Mouse (Mus musculus): ENCODE results near the gene Ifnk. TPM values are rescaled to one million over a fixed set of nuclear protein-coding genes. Genes with fewer than 3 reads are reported as not detected.

Ifnk gene
- total RNA-seq, 2 experiments from 2014 or later = not detected

DNA sequence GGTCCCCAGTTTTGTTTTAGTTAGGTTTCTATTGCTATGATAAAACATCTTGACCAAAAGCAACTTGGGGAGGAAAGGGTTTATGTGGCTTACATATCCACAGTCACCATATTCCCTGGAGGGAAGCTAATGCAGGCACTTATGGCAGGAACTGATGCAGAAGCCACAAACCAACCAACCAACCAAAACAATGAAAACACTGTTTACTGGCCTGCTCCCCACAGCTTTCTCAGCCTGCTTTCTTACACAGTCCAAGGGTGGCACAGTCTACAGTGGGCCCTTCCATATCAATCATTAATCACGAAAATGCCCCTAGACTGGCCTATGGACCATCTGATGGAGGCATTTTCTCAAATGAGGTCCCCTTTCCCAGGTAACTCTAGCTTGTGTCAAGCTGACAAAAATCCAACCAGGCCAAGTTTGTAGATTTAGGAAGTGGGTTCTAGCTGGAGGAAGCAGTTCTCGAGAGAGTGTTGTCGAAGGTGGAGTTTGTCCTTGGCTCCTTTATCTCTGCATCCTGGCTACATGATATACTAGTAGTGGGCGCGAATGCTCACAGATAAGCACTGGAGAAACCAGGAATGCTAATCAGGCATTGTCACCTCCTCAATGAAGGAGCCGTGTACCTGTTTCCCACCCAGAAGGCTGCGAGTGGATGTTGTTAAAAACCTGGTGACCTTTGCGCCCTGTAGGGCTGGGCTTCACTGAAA lies 35.9 kb downstream of the Ifnk start:
- DNase-seq (ENCODE audit: low spot score in 2 of 2) = no peak

DNA sequence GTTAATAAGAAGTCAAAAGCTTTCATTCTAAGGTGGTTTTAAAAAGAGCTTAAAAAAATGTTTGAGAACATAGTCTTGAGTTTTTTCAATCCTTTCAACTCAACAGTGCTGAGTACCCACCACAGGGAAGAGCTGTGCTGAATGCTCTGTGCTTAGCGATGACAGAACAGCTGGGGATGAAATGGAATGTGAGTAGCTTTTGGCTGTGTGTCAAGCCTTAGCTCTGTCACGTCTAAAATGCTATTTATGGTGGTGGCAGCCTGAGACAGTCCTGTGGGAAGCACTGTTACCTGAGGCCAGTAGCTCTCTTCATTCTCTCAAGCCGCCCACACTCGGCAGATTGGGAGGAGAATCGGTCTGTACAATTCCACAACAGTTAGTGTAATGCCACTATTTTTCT lies 37.9 kb downstream of the Ifnk start:
- no peak for DNase-seq (ENCODE audit: low spot score in 2 of 2)

DNA sequence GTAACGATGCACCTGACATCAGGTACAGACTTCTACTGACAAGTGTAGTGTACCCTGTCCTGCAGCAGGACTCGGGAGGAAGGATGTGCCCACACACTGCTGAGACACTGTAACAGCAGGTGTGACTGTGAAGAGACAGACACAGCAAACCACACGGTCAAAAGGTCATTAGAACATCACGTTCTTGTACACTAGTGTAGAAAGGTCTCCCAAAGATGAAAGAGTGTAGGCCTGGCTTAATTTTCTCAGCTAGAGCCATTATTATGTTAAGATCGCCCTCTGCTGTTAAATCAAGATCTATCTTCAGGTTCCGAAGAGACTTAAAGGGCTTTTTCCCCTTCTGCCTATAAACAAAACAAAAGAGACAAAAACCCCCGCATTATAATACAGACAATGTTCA lies 40.9 kb downstream of the Ifnk start:
- no peak for DNase-seq (ENCODE audit: low spot score in 2 of 2)

DNA sequence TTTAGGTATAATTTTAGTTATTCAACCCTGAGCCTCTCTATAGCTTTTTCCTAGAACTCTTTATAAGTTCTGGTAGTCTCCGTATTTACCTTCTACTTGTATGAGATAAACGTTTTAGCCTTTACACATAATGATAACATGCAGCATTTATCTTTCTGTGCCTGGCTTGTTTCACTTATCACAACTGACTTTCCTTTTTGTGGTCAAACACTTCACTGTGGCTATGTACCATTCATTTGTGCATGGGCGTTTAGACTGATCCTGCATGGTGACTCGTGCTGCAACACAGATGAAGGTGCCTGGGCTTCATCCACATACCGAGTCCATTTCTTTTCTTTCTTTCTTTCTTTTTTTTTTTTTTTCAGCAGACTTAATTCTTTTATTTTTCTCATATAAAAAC lies 49.8 kb downstream of the Ifnk start:
- no peak for DNase-seq (ENCODE audit: low spot score in 2 of 2)

Other genes with a start within 250 kb of the Ifnk start
- gene Mob3b, start 5.4 kb downstream of the Ifnk start, total RNA-seq (2021) = 1 to 10 TPM; 5.2 to 5.9 TPM
- 10 to 100 TPM; 22.6 to 24.9 TPM for gene C9orf72, start 74.1 kb downstream of the Ifnk start, total RNA-seq (2021)

Measured in left cerebral cortex, adult 18-20 months (tissue).